Mouse (Mus musculus) MN1 (cell line): ENCODE data around the gene Kbtbd2.

Experiments used
- DNase-seq: peaks from one replicate; pipeline ENCODE4 v3.0.0-alpha.2; 2016; ENCODE audit warnings: low spot score

The Kbtbd2 gene

DNA sequence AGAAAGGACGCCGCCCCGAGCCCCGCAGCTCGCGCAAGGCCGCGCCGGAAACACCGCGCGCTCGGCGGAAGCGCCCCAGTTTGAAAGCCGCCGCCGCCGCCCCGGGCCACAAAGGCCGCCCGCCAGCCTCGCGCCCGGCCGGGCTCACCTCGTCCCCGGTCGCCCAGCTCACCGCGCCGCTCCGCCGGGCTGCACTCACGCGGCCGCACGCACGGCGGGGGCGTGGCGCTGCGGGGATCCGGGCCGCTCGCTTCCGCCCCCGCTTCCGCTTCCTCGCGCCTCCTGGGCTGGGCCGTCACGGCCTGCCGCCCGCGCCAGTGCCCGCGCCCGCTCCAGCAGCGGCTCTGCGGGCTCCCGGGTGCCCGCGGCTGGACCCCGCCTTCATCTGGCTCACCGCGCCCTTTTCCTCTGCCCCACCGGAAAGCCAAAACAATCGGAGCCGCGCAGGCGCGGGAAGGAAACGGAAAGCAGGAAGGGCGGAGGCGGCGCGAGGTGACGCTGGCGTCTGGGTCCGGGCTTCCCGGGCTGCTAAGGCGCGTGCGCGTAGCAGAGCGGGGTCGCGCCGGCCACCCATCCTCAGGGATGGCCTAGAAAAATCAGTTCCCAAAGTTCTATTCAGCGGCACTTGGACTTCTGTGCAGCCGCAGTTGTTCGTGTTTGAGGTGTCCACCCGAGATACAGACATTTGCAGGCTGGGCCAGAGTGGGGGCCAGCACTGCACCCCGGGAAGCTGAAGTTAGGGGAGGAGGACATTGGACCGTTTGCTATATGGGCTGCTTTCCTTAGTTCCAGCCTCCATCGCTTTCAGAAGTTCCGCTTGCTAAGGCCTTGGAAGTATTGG lies at the start of gene Kbtbd2:
Gene Kbtbd2, minus strand, starts transcription at position 503 of the 841 bp plus-strand sequence.
- DNase-seq: peak; percentile 91

DNA sequence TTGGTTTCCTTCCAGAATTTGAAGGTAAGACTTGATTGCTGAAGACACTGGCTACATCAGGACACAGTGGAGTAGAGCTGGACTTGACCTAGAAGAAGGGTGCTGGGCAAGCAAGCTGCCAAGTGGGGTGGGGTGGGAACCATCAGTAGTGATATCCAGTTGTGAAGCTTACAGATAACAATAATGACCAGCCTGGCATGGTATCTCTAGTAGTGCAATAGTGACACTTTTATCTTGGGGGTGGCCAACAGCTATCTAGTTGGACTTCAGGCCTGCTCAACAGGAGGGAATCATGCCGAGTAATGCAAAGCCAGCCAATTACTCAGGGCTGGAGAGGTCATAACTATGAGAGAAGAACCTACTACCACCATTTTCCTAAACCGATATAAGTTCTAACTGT lies 46.8 kb upstream of the Kbtbd2 start:
- DNase-seq: no peak

DNA sequence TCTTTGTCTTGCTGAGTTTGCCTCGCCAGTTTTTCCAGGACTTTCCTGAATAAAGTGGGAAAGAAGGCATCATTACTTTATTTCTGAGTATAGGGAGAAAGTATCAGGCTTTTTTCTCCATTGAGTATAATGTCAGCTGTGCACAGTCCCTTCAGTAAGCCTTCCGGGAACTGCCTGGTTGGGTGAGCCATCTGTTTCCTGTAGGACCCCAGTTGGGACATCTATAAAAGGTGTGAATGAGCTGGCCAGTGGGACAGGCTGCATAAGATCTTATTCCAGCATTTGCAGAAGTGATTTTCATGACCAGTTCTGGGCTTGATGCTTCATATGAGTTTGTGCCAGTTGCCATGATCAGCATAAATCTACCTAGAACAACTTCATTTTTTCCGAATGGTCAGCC lies 45.6 kb upstream of the Kbtbd2 start:
- no peak for DNase-seq

DNA sequence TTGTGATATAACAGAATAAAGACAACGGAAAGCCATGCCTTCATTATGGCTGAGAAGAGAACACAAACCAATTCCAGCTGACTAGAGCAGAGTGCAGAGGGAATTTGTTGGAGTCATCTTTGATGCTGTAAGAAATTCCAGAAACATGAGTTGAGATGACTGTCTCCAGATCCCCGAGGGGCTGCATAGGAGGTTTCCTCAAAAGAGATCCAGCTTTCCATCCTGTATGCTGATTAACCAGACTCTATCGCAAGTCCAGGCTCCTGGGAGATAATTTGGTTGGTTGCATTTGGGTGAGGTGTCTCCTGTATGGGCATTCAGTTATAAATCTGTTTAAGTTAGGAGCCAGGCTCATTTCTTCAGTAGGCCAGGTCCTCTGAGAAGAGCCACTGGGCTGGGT lies 40.0 kb upstream of the Kbtbd2 start:
- no peak for DNase-seq

DNA sequence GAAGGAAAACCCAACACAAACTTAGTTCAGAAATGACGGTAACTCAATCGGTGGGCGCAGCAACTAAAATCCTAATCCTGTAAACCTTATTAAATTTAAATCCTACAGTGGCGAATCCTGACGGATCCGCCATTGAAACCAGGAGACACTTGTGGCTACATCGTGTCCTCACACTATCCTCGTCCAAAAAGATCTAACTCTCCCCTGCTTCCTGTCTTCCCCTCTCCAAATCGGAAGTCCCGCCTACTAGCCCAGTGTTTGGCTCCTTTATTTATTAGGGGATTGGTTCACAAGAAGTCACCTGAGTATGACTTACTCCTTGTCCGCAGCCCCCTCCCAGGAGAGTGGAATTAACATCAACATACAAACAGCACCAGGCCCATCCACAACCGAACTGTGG lies 39.6 kb upstream of the Kbtbd2 start:
- DNase-seq: no peak

DNA sequence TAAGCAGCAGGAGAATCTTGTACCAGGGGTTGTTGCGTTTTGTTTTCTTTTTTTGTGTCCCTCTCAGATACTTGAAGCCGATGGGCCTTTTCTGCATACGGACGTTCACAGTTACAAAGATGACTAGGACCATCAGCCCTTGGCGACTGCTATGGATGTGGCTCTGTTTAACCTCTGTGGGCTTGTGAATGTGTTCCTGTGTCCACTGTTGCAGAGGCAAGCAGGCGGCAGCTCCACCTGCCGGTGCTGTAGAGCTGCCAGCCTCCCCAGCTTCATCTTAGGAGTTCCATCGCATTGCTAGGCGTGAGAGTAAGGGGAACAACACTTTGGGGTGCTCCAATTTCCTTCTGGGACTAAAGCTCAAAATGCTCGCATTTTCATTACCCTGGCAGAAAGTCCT lies 37.9 kb upstream of the Kbtbd2 start:
- DNase-seq: no peak

DNA sequence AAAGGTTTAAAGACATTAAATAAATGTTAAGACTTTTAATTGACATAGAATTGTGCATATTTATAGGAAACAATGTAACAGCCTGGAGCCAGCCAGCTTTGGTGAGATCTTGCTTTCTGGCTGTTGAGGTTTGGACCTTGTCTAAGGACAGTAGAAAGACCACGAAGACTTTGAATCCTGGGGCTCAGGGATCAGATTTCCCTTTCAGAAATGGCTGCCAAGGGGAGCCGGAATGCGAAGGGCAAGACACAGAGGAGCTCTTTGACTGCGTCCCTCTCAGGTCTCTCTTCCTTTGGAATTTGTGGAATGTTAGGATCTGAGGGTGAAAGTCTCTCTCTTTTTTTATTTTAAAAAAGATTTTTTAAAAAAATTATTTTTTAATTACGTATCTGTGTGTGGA lies 37.2 kb upstream of the Kbtbd2 start:
- no peak for DNase-seq

DNA sequence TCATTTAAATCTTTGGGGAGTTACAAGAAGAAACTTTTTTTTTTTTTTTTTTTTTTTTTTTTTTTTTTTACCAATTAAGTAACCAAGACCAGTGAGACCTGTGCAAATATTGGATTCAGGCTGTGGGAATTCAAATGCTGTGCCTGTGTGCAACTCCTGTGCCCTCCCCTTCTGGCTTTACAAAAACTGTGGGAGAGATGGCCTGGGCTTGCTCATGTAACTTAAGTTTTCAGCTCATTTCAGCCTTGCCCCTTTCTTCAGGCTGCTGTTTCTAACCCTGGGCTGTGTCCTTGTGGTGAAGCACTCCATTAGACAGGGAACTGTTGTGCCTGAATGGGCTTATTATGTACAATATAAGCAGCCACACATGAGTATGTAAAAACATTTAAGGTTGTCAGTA lies 35.2 kb upstream of the Kbtbd2 start:
- peak; percentile 12 for DNase-seq

DNA sequence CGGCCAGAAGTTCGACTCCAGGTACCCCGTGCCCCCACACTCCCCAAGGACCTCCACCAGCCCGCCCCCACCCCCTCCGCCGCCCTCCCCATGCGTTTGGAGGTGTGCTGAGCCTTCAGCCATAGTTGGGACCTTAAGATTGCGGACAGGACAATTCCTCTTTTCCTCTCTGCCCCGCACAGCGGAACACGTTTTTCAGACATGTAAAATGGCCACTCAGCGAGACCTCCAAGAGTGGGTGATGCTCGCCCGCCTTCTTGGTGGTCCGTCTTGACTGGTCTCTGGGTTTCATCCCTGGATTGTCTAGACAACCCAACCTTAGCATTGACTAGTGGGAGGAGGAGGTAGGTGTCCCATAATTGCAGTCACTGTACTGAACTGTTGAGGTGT lies 34.8 kb upstream of the Kbtbd2 start:
- peak; percentile 10 for DNase-seq

DNA sequence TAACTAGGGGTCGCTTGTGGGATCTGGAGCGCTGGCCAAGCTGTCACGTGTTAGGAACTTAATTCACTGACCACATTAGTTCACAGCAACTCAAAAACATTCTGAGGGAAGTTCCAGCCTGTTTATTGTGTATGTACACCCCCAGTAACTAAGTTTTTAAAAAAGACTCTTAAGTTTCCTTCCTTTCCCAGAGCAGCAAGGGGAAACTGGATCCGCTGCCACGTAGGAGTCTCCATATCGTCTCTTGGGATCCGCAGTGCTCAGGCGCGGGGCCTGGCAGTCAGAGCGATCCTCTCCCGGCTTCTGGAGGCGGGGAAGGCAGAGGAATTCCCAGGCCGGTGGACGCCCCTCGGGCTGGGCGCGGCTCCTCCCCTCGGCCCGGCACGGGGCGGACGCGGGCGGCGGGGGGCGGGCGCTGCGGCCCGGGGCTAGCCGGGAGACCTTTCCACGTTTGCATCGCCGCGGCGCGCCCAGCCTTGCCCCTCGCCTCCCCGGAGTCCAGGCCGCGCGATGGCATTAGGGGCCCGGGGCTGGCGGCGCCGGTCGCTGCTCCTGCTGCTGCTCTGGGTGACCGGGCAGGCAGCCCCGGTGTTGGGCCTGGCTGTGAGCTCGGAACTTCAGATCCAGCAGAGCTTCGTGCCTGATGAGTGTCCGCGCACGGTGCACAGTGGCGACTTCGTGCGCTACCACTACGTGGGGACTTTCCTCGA lies 34.2 kb upstream of the Kbtbd2 start, which contains the start of gene Fkbp9:
Gene Fkbp9, plus strand, starts transcription at position 363 of the 710 bp plus-strand sequence.
- DNase-seq: peak; percentile 85

DNA sequence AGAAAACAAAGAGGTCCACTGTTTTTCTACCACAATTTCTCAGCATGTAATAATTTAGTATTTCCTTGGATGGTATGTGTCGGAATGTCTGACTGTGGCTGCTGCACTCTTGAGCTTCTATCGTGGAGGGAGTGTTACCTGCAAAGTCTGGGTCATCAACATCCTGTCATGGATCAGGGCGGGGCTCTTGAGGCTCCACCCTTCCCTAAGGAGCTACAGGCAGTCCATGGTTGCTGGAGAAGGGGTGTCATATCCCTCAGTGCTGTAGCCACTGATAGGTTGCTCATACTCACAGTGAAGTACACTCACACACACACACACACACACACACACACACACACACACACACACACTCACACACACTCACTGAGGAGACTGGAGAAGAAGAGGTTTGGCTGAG lies 28.0 kb upstream of the Kbtbd2 start:
- no peak for DNase-seq

DNA sequence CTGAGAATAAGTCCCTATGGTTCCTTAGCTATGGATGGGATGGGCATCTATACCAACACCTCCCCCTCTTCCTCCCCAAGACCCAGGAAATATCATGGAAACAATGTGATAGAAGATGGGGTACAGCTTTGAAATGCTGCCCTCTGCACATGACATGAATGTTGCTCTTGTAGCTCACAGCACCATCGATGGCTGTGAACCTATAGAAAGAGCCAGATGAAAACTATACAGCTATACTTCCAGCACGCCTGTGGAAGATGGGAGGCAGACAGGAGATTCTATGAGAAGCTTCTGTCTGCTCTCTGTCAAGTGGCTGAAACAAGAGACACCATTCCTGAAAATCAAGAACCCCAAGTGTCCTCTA lies 21.5 kb upstream of the Kbtbd2 start:
- DNase-seq: no peak

DNA sequence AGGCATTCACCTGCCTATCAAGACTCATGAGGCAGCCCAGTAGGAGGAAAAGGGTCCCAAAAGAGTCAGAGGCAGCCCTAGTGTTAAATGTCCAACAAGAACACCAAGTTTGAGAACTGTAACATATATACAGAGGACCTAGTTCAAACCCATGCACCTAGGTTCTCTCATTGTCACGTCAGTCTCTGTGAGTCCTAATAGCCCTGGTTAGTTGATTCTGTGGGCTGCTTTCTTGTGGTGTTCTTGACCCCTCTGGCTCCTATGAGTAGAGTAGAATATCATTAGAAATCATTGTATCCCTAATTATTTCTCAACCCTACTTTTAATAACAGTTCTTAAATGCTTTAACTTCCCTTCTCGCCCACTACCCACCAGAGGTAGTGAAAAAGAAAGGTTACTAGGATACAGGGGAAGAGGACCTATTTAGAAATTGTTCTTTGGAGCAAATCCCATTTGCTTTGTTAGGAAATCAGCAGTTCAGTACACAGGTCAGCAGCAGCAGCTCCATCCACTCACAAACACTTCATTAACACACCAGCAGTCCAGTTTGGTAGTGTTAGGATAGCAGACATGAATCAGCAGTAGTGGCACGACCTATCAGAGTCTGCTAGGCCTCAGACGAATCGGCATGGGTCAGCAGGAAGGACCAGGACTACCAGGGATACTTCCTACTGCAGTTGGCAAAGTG lies 21.0 kb upstream of the Kbtbd2 start:
- DNase-seq: no peak

DNA sequence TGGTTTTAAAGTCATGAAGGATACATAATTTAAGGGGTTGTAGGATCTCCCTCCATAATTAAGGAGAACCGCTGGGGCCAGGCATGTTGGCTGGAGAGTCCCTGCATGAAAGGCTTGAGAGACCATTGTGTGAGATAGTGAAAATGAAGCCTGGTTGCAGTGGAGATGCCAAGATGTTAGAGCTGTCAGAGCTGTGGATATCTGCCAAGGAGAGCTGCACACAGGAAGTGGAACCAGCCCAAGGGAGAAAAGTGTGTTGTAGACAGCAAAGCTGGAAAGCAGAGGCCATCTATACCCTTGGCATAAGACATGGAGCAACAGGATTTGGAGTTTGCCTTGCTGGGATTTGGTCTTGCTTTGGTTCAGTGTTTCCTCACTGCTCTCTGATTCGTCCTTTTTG lies 15.7 kb upstream of the Kbtbd2 start:
- DNase-seq: peak; percentile 10

DNA sequence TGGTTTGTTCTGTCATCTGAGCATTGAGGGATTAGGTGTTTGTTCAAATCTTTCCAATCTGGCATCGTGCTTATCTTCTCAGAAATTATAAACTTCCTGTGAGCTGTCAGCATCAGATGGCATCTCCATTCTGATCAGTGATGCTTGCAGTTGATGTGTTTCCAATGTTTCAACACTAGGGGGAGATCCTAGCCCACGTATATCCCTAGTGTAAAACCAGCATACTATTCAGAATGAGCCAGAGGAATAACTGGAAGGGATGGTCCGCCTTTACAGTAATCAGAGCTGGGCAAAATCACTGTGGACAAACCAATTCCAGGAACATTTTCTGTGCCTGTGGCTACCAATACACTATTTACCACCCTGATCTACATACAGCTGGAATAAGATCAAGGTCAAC lies 11.0 kb upstream of the Kbtbd2 start:
- DNase-seq: peak; percentile 63

DNA sequence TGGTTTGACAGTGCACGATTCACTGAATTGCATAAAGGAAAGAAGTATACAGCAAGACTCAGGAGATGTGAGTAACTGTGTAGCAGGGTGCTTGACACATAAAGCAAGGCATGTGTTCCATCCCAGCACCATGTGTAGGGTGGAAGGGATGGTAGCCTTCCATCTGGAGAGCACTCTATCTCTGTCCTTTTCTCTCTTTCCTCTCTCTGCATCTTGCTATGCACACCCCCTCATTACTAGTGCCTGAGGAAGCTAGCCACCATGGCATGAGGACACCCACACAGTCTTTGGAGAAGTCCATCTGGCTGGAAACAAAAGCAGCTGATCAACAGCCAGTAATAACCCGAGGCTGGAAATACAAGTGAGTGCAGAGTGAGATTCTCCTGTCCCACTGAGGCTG lies 8.6 kb upstream of the Kbtbd2 start:
- DNase-seq: no peak

DNA sequence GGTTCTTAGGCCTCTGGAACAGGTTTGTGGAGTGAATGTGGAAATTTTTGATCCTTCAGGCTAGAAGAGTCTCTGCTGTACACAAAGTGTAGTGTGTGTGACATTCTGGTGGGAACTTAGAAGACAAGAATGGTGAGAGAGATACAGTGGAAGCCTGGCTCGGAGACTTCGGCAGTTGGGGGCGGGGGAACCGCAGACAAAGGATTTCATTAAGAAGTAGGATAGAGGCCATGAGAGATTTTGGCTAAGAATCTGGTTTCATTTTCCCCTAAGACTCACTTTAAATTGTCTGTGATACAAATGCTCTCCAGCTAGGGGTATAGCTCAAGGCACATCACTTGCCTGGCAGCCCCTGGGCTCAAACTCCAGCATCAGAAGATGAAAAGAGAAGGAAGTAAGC lies 7.4 kb upstream of the Kbtbd2 start:
- no peak for DNase-seq

DNA sequence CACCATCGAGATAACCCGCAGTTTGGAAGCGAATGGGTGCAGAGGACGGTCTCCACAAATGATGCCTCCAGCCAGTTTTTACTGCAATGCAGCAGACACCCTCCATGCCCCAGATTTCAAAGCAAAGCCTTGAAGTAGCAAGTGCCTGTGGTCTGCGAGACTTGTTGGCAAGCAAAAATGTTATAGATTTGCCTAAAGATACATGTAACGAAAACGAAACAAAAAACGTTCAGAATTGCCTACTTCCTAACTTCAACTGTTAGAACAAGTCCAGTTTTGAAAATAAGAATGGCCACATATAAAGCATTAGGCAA lies 496 bp upstream of the Kbtbd2 start:
- peak; percentile 26 for DNase-seq

DNA sequence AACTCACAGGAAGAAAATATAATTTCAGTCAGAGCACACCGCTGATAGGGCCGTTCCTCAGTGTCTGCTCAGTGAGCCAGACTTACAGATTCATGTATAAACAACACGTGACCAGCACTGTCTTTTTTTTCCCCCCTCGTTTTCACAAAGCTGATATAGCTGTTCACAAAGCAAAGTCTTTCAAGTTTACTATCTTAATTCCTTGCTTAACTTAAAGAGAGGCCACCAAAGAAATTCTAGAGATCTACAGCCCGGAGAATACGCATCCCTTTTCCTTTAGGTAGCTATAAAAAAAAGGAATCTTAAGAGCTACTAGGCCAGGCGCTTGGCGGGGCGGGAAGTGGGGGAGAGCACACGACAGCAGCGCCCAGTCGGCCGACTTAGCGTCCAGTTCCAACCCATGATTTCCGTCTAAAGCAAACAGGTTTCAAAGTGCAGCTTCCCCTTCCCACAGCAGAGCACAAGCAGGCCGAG lies 908 bp downstream of the Kbtbd2 start:
- DNase-seq: peak; percentile 46

DNA sequence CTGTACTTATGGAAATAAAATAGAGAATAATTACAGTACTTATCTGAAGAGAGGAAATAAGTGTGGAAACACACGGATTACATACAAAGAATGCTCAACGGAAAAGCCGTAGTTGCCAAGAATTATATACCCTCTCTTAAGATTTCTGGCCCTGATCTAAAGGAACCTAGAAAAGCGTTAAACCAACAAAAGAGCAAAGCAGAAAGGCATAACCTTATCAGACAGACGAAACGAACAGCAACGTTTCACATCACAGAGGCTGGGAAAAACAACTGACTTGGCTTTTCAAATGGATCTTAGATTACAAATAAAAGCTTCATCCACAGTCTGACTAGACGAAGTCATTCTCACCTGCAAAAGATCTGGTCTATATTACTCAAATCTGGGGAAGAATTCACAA lies 1.4 kb downstream of the Kbtbd2 start:
- no peak for DNase-seq

DNA sequence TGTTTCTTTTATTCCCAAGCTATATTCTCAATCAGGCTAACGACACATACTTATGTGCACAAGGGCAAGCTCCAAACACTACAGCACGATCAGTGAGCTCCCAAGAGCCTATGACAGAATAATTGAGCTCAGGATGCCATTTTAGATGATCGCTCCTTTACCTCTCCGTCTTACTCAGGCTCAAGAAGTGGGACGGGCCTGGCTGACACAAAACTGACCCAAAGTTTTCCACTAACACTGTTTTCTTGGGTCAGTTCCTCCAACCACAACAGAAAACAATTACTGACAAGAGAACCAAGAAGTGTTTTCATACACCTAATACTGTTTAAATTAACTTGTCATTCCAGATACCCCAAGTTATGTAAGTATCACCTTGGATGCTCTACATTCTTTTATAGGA lies 2.8 kb downstream of the Kbtbd2 start:
- DNase-seq: no peak

DNA sequence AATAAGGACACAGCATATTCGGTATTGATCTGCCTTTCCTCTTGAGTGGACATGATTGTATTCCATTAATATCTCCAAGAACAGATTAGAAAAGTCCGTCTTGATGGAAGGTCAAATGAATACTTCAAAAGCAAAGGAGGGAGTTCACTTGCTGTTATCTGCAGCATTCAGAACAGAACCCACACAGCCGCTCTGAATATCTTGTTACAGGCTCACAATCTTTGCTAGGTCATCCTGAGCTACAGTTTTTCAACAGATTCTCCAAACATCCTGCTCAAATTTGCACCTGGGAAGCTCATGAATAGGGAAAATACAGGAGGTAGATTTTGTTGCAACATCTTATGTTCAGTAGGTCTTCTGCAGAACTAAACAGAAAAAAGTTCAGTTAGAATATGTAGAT lies 8.3 kb downstream of the Kbtbd2 start:
- DNase-seq: no peak

DNA sequence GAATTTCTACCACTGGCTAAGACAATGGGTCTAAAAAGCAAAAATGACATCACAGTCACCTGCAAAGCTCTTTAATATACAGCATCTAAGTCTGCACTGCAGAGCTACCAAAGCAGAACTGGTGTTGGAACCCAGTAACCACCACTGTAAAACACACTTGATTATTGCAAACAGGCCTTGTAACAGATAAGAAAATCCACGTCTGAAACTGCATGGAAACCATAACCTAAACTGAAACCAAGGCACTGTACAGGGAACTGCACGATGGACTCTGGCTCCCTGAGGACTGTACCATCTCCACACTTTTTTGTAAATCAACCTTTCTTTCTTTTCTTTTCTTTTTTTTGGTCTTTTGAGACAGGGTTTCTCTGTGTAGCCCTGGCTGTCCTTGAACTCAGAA lies 9.9 kb downstream of the Kbtbd2 start:
- DNase-seq: no peak
